Mouse (Mus musculus): ENCODE measurements at regions not wholly inside any gene's neighbourhood (a gene's known extent, or its start where the extent isn't known, plus 50 kb on each side); places are given as distances from the start of the nearest gene placed in this dataset.

- TF ChIP-seq CTCF (conservative IDR thresholded peaks at IDR 0.05) = no peak
- Histone ChIP-seq H3K27ac (no peak overlapping the region), H3K4me3 (no peak overlapping the region)
- no peak for DNase-seq (ENCODE audit: low spot score in 2 of 2)
Measured at GRCm38 (mm10) chr7:116842894-116843293, 338.7 kb downstream of the Nucb2 start.

GRCm38 (mm10) chr7:116847846-116848730, 343.9 kb downstream of the Nucb2 start:
- H3K4me3 ChIP-seq = no peak overlapping the region
- H3K27ac ChIP-seq = no peak overlapping the region
- no peak for DNase-seq (ENCODE audit: low spot score in 2 of 2)
- TF ChIP-seq CTCF (conservative IDR thresholded peaks at IDR 0.05) = no peak

GRCm38 (mm10) chr7:116853351-116853750, 349.2 kb downstream of the Nucb2 start:
- no peak for DNase-seq (ENCODE audit: low spot score in 2 of 2)
- Histone ChIP-seq H3K4me3 (no peak overlapping the region), H3K27ac (peak overlapping the region; percentile 50; the same call in 1 of the 2 replicates)
- no peak for TF ChIP-seq CTCF (conservative IDR thresholded peaks at IDR 0.05)

DNA sequence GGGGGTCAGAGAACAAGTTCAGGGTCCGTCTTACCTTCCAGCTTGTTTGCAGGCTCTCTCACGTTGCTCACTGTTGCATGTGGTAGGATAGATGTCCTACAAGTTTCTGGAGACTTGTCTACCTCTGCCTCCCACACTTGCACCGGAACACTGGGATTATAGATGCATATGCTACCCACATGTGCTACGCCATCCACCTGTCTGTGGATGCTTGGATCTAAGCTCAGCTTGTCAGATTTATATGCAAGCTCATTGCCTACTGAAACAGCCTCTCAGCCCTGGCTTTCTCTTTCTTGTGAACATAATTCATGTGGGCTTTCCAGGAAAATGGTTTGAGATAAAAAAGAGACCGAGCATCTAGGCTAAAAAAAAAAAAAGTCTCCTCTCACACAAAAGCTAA, 353.0 kb downstream of the Nucb2 start:
- no peak overlapping the region for H3K27ac ChIP-seq
- no peak for DNase-seq (ENCODE audit: low spot score in 2 of 2)
- no peak for TF ChIP-seq CTCF (conservative IDR thresholded peaks at IDR 0.05)
- no peak overlapping the region for H3K4me3 ChIP-seq

- TF ChIP-seq CTCF (conservative IDR thresholded peaks at IDR 0.05) = no peak
- H3K27ac ChIP-seq = no peak overlapping the region
- DNase-seq (ENCODE audit: low spot score in 2 of 2) = no peak
Measured at GRCm38 (mm10) chr7:116857744-116858143, 353.6 kb downstream of the Nucb2 start.

GRCm38 (mm10) chr7:116882268-116882964, 378.2 kb downstream of the Nucb2 start:
- Histone ChIP-seq H3K4me3 (no peak overlapping the region), H3K27ac (no peak overlapping the region)
- no peak for DNase-seq (ENCODE audit: low spot score in 2 of 2)
- TF ChIP-seq CTCF (conservative IDR thresholded peaks at IDR 0.05) = no peak

More at GRCm38 (mm10) chr7:116857744-116858143, 353.6 kb downstream of the Nucb2 start:
- H3K4me3 ChIP-seq = no peak overlapping the region

GRCm38 (mm10) chr7:116893846-116894245, 389.7 kb downstream of the Nucb2 start:
- no peak for TF ChIP-seq CTCF (conservative IDR thresholded peaks at IDR 0.05)
- DNase-seq (ENCODE audit: low spot score in 2 of 2) = no peak
- no peak overlapping the region for H3K4me3 ChIP-seq
- no peak overlapping the region for H3K27ac ChIP-seq

DNA sequence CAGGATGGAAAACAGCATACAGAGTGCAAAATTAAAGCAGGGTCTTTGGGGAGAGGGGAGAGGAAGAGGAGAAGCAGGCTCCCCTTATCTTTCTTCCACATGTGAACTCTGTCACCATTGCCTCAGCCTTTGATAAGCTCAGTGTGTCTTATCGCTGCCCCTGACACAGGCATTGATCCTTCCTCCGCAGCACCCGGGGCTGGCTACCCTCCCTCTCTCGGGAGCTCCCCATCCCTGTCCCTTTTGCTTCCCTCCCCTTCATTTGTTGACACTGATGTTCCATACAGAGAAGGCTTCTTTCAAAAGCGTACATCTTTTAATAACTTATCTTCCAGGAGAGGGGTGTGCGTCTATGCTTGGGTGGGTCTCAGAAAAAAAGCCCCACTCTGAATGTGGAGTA, 411.6 kb downstream of the Nucb2 start:
- DNase-seq (ENCODE audit: low spot score in 2 of 2) = no peak
- no peak overlapping the region for H3K27ac ChIP-seq
- no peak for TF ChIP-seq CTCF (conservative IDR thresholded peaks at IDR 0.05)
- no peak overlapping the region for H3K4me3 ChIP-seq

GRCm38 (mm10) chr7:116917921-116918670, 413.9 kb downstream of the Nucb2 start:
- H3K4me3 ChIP-seq = no peak overlapping the region
- H3K27ac ChIP-seq = no peak overlapping the region
- no peak for DNase-seq (ENCODE audit: low spot score in 2 of 2)
- TF ChIP-seq CTCF (conservative IDR thresholded peaks at IDR 0.05) = no peak

- H3K4me3 ChIP-seq = no peak overlapping the region
- no peak for DNase-seq (ENCODE audit: low spot score in 2 of 2)
- TF ChIP-seq CTCF (conservative IDR thresholded peaks at IDR 0.05) = peak; percentile 69
Measured at GRCm38 (mm10) chr7:116946448-116946847, 434.3 kb upstream of the Xylt1 start.

DNA sequence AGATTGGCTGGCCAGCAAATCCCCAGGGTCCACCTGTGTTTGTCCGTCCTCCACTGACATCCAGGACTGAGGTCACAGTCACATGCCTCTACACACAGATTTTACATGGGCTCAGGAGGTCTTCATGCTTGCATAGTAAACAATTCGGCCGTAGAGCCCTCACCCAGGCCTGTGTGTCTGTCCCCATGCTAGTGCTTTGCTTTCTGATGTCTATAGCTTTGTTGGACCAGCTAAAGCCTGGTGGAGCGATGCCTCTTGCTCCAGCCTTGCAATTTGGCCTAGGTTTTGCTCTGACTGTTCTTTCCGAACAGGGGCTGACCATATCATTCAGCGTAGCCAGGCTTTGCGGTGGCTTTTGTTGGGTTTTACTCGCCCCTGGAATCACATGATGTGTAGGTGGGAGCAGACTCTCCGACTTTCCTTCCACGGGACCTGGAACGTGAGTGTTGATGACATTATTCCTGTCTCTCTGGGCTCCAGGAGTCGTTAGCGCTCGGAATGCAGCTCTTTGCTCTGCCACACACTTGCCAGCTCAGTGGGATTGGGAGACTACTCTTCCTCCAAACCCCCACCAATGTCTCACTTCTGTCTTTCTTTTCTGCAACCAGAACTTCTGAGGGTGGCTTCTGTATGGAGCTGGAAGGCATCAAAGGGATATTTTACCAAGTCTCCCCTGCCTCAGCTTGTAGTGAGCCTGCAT, 421.4 kb upstream of the Xylt1 start:
- Histone ChIP-seq H3K4me3 (no peak overlapping the region), H3K27ac (peak overlapping the region; percentile 69)
- DNase-seq (ENCODE audit: low spot score in 2 of 2) = no peak
- no peak for TF ChIP-seq CTCF (conservative IDR thresholded peaks at IDR 0.05)

More at GRCm38 (mm10) chr7:116946448-116946847, 434.3 kb upstream of the Xylt1 start:
- no peak overlapping the region for H3K27ac ChIP-seq

- Histone ChIP-seq H3K27ac (peak overlapping the region; percentile 72), H3K4me3 (no peak overlapping the region)
- peak; percentile 37 to 73 for DNase-seq (ENCODE audit: low spot score in 2 of 2)
- no peak for TF ChIP-seq CTCF (conservative IDR thresholded peaks at IDR 0.05)
Measured at GRCm38 (mm10) chr7:116963839-116964238, 416.9 kb upstream of the Xylt1 start.

Measured in layer of hippocampus, adult 2 months (tissue).